Mouse (Mus musculus): ENCODE results near the gene Ppia. TPM values are rescaled to one million over a fixed set of nuclear protein-coding genes. Genes with fewer than 3 reads are reported as not detected.
A peak's percentile ranks its signal among the peaks of the same experiment; 100 is the strongest.
"Not testable (repeated sequence)": the region's sequence is repeated elsewhere in the genome, so short reads cannot be mapped to it uniquely, and the experiment has no call there.

Ppia gene
- polyA plus RNA-seq, 2 experiments from 2014 or later, result 2,528 to 2,595 TPM

DNA sequence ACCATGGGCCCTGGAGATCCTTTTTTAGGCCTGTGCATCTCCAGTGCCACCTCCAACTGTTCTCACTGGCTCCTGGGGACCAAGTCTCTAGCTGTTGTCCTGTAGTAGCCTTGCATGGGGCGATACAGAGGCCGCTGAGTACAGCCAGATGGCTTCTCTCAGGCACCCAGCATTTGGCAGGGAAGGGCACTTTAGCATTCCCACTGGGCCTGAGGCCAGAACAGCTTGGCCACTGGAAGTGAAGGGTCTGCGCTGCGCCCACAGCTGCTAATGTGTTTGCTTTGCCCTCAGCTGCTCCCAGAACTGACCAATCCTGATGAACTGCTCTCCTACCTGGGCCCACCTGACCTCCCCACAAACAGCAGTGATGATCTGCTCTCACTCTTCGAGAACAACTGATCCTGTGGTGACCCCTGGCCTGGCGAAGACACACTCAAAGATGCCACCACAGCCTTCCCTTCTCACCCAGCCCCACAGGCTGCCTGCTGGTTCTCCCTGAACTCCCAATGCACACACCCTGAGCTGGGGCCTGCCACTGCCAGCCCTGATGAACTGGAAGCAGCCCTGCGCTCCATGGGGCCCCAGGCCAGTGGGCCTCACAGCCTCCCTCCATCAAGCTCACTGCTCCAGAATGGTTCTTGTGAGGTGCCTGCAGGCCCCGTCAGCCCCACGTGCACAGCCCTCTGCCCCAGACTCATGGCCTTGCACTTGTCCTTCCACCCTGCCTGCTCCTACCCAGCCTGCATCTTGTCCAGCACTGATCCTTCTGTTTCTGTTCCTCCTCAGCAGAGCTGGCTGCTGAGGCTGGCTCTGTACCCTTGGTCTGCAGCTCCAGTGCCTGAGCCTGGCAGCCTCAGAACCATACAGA, 10.3 kb upstream of the Ppia start:
- no peak for ATAC-seq

DNA sequence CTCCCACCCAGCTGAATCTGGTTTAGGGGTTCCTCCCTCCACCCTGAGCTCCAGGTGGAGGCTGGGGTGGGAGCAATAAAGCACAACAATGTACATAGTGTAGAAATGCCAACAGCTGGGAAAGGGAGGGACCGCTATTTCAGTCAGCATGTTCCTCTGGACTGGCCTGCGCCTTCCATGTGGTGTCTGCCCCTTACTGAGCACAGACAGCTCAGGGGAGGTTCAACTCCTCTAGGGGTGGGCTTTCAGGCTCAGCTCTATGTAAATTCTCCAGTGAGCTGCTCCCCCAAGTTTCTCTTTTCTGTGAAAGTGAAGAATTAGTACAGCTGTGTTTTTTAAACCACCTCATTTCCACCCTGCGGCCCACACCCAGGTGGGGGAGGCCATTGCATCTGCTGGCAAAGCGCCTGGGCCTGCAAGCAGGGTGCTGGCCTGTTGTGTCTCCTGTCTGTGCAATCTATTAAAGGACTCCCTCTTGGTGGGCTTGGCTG, 9.6 kb upstream of the Ppia start:
- ATAC-seq, result no peak

DNA sequence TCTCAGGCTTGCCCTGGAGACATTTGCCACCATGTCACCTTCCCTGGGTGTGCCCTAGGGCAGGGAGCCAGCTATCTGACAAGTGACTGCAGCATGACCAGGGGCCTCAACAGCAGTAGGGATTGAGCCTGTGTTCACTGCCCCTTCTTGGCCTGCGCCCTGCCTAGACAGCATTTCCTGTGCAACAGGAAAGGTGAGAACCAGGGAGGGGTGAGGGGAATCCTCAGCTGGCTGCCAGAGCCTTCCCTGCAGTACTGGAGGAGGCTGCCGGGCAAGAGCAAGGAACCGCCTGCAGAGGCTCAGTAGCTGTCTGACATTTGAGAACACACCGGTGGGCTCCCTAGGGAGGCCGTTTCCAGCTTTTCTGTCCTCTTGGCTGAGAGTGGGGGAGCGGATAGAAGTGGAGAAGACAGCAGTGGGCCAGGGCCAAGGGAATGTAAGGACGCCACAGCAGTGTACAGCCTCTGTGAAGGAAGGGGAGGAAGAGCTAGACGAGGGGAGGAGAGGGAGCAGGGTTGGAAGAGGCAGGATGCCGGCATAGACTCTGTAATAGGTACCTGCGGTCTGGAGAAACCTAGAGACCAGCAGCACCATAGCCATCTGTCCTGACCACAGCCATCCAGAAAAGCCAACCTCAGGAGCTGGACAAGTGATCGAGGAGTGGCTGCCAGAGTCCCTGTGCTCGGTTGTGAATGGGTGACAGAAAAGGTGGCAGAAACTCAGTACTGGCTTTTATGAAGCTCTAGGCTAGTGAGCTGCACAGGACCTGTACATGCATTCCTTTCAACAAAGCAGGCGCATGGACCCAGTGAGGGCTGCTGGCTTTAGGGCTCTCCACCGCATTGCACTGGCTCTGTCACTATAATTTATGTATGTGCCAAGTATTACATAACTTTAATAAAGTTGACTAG, 8.7 kb upstream of the Ppia start:
- no peak for ATAC-seq

DNA sequence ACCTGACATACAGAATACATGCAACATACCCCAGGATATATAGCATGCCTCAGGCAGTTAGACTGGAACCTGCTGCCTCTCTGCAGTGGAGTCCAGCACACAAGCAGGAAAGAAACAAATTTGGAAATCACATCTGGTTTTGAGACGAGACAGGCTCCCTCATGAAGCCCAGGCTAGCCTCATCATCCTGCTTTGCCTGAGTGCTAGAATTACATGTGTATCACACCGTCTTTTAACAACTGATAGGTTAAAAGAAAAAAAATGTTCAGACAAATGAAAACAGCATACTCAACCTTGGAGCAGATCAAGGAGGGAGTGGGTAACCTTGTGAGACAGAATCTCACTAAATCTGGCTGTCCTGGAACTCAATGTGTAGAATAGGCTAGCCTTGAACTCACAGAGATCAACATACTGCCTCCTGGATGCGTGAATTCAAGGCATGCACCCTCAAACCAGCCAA, 8.1 kb upstream of the Ppia start:
- ATAC-seq, result no peak

DNA sequence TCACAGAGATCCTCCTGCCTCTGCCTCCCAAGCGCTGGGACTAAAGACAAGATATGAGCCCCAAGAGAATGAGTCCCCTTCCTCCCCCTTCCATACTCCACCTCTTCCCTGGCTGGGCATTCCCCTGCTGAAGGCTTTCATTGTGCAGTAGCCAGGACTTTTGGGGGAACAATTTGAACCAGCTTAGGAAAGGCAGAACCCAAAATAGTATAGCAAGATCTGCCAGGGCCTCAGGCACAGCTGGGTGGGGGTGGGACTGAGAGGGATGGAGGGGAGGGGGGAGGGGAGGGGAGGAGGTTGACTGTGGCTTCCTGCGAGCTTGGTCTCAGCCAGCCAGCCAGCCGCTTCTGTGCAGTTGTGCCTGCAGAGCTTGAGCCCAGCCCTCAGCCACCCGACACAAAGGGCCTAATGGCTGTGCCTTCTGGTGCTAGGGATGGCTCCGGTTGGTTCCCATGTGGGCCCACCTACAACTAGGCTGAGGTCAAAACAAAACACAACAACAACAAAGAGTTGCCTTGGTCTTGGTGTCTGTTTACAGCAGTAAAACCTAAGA, 5.1 kb upstream of the Ppia start:
- ATAC-seq, result peak; percentile 68

DNA sequence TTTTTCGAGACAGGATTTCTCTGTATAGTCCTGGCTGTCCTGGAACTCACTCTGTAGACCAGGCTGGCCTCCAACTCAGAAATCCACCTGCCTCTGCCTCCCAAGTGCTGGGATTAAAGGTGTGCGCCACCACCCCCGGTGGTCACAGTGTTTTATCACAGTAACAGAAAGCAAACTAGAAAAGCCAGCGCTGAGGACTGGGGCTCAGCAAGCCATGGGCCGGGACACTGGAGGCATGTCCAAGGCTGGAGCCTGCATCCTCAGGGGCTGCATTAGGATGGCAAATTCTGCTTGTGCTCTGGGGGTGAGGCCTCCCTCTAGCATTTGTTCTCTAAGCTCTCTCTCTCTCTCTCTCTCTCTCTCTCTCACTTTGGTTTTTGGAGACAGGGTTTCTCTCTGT, 4.5 kb upstream of the Ppia start:
- not testable (repeated sequence) for ATAC-seq

DNA sequence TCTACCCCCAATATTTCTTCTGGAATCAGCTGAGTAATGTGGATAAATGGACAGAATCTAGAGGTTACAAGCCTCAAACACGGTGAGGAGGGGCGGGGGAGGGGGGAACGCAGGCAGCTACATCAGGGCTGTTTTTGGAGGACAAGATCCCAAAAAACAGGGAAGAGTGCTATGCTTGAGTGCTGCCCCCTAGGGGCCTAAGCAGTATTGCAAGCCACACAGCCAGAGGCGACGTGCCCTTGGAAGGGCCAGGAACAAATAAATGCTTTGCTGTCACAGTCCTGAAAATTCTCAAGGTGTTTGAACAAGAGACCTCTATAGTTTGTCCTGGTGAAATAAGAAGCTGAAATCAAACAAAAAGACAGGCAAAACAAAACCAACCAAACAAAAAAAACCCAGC, 3.6 kb upstream of the Ppia start:
- ATAC-seq, result no peak

DNA sequence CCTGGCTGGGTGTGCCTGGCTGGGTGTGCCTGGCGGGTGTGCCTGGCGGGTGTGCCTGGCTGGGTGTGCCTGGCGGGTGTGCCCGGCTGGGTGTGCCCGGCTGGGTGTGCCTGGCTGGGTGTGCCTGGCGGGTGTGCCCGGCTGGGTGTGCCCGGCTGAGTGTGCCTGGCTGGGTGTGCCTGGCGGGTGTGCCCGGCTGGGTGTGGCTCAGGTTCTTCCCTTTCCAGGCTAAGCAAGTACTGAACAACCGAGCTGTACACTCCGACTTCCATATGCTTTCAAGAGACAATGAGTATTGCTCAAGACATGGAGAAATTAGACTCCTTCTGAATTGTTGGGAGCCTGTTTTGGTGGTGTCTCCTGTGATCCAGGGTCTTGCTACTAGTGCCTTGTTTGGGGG, 2.0 kb upstream of the Ppia start:
- ATAC-seq, result no peak

DNA sequence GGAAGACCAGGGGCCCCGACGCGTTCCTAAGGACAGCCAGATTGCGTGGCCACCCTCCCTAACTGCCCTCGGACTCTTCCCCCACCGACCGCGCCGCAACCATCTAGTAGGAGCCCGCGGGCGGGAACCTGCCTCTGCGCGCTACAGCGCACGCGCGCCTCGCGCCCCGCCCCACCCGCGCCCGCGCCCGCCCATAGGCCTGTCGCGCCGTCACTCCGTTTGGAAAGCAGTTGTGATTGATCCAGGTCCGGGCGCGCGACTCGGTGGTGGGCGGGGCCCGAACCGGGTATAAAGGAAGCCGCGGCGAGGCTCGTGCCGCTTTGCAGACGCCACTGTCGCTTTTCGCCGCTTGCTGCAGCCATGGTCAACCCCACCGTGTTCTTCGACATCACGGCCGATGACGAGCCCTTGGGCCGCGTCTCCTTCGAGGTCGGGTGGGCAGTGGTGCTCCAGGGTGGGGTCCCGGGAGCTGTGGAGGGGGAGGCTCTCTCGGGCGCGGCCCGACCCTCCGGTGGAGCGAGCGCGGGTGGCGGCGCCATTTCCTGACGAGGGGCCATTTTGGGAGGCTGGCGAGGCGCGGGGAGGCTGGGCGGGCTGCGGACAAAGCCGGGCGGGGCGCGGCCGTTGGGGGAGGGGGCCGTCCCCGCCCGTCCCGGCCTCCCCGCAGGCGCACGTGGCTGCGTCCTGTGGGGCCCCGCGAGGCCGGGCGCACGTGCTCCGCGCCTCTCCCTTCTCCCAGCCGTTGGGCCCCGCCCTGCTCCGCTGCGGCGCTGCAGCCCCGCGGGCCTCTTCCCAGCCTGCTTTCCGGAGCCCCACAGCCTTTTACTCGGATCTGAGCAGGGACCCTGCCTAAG, 535 bp downstream of the Ppia start:
- ATAC-seq, result peak; percentile 80

DNA sequence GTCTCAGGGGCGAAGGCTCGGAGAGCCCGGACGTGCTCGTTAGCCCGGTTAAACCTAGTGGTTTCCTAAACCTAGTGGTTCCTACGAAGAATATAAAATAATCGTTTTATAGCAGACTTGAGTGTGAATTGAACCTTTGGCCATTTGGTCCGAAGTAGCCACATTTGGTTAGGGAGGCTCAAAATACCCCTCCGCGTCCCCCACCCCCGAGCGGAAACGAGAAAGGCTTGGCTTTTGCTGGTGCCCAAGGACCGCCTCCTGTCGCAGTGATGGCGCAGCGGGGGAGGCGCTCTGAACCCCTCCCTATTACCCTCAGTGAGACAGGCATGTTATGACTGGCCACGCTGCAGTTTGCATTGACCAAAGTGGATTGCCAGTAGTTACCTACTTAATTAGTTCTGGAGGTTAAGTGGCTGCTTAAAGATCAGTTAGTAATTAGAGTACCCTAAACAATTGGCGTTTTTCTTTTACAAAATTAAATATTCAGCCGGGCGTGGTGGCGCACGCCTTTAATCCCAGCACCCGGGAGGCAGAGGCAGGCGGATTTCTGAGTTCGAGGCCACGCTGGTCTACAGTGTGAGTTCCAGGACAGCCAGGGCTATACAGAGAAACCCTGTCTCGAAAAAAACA, 1.3 kb downstream of the Ppia start:
- ATAC-seq, result peak; percentile 76

DNA sequence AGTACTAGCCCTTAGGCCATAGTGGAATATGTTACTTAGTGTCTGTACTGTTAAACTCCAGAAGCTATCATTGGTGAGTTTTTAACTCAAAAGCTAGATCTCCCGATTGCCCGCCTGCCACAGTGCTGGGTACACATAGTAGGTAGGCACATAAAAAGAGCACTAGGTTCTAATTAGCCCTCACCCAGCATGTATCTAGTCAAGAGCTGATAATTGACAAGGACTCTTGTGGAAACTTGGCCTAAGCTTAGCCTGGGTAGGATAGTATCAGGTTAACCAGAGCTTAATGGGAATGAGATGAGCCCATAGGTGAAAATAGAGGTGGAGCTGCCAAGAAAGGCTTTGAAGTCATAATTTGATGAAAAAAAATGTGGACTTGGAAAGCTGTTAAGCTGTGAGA, 1.8 kb downstream of the Ppia start:
- ATAC-seq, result no peak

DNA sequence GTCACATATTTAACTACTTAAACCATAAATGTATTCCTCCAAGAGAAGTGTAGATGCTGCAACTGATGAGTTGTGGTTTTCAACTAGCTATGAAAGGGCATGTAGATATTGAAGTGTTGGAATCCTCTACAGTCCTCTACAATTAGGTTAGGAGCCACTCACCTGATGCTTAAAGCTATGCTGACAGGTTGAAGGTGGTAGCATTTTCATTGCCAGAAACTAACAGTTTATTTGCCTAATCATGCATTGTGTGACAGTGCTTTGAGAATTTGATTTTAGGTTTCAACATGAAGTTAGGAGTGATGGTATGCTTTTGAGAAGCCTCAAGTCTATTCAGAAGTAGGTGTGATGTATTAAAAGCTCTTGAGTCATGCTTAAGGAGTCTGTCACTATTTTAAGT, 2.2 kb downstream of the Ppia start:
- no peak for ATAC-seq

DNA sequence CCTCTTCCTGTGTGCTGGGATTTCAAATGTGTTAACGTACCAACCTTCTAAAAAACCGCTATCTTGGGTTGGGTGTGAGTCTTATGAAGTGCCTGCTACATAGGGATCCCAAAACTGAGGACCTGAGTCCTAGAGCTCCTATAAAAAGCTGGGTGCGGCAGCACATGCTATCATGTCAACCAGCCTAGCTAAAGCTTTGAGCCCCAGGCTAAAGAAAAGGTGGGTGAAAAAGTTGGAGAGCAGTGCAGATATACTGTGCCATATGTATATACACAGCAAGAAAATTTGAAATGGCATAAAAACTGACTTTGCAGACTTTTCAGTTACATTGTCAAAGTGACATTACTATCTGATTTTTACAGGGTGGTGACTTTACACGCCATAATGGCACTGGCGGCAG, 3.5 kb downstream of the Ppia start:
- ATAC-seq, result no peak

DNA sequence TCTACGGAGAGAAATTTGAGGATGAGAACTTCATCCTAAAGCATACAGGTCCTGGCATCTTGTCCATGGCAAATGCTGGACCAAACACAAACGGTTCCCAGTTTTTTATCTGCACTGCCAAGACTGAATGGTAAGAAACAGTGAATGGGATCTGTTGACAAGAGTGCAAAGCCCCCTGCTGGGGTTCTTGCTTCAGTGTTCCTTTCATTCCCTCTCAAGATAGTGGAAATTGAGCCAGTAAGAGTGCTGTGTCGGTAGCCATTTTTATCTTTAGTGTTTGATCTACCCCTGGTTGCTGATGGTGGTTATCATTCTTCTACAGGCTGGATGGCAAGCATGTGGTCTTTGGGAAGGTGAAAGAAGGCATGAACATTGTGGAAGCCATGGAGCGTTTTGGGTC, 3.9 kb downstream of the Ppia start:
- not testable (repeated sequence) for ATAC-seq

DNA sequence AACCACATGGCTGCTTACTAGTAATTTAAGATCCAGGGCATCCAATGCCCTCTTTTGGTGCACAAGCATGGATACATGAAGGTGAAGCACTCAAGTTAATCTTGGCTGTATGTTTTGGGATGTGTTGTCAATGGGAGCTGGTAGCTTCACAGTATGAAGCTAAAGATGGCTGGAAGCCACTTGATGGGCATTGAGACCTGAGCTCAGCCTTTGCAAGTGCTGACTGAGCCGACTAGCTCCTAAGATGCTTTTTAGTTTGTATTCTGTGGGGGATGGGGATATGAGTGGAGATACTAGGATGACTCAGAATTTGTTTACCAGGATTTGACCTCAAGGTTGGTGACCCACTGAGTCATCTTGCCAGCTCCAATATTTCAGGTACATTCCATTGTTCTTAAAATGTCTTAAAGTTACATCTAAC, 5.0 kb downstream of the Ppia start:
- no peak for ATAC-seq

DNA sequence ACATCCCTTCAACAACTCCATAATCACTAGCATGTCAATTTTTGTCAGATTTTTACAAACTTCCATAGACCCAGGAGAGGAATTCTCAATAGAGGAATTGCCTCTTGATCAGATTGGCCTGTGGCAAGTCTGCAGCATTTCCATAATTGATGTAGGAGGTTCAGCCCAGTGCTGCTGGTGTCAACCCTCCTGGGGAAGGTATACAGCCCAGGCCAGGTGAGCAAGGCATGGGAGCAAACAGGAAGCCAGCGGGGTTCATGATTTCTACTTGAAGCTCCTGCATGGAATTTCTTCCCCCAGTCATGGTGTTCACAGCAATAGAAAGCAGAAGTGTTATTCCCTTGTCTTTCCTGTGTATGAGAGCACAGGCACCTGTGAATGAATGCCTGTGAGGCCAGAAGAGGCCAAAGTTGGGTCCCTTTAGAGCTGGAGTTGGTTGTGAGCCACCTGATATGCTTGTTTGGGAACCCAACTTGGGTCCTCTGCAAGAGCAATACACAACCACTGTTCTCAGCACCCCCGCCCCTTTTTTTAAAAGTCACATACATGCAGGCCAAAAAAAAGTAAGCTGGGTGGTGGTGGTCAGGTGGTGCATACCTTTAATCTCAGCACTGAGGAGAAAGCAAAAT, 5.6 kb downstream of the Ppia start:
- no peak for ATAC-seq

DNA sequence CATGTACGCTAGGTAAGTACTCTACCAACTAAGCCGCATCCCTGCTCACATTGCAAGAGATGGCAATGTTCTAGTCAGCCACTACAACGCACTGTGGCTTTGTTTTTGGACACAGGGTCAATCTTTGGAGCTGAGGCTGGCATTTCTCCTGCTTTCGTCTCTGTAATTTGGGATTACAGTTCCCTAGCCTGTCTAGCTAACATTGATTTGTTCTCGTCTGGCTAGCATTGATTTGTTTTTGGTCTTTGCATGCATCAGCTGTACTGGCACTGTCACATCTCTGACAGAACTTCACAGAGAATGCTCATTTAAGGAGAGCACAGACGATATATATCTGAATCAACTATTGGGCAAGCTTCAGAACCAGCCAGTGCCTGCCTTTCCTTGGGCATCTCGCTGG, 14.9 kb downstream of the Ppia start:
- no peak for ATAC-seq

DNA sequence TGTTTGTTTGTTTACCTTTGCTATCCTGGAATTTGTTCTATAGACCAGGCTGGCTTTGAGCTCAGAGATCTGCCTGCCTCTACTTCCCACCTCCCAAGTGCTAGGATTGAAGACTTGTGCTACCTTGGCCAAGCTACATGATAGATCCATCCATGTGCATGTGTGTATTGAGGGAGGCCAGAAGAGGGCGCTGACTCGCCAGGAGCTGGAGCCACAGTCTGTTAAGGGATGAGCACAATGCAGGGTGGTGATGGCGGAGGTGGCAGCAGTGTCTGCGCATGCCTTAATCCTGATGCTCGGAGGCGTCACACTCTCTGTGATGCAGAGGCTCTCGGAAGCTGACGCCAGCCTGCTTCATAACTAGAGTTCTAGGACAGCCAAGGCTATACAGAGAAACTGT, 21.2 kb downstream of the Ppia start:
- ATAC-seq, result peak; percentile 63

DNA sequence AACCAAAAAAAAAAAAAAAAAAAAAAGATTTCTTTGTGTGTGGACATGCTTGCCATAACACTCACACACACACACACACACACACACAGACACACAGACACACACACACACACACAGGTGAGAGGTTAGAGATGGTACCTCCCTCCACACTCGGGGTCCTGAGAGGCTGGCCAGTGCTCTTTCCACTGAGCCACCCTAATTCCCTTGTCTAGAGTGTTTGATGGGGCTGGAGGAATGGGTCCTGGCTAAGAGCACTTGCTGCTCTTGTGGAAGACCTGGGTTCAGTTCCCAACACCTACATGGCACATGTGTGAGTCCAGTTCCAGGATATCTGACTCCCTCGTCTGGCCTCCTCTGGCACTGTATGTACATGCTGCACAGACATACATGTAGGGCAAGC, 22.4 kb downstream of the Ppia start:
- no peak for ATAC-seq

DNA sequence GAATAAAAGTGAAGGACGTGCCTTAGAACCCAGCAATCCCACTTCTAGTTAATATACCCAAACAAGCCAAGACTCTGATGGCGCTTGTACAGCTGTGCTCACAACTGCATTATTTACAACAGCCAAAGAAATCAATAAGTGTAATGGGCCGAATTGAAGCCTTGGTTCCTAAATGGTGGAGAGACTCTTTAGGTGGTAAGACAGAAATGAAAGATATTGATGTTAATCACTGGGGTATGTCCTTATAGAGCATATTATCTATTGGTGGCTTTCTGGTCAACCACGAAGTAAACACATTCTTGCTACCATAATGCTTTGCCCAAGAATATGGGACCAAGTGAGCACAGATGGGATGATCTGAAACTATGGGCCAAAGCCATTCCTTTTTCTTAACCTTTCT, 24.9 kb downstream of the Ppia start:
- no peak for ATAC-seq

DNA sequence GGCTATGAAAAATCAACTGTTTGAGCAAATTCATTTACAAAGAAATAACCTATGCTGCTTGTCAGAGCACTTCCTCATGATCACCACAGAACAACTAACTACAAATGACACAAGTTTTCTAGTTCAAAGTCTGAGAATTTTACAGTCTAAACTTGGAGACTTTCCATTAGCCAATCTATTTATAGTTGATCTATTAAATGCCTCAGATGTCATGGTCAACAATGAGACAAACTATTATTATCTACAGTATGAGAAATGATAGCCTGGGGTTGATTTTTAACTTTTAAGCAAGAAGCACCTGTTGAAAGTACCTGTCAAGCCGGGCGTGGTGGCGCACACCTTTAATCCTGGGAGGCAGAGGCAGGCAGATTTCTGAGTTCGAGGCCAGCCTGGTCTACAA, 27.3 kb downstream of the Ppia start:
- ATAC-seq, result no peak

Data from CD4-positive, CD25-positive, alpha-beta regulatory T cell, adult 4 months (primary cell).